Mouse (Mus musculus) A20 (cell line): ENCODE results near the gene Zfp697.
"Not testable (repeated sequence)": the region's sequence is repeated elsewhere in the genome, so short reads cannot be mapped to it uniquely, and the experiment has no call there.

ENCODE experiments used
- DNase-seq: peaks from one replicate; pipeline ENCODE4 v3.0.0-alpha.2; 2011; ENCODE audit warnings: low read depth, low spot score

Gene Zfp697

DNA sequence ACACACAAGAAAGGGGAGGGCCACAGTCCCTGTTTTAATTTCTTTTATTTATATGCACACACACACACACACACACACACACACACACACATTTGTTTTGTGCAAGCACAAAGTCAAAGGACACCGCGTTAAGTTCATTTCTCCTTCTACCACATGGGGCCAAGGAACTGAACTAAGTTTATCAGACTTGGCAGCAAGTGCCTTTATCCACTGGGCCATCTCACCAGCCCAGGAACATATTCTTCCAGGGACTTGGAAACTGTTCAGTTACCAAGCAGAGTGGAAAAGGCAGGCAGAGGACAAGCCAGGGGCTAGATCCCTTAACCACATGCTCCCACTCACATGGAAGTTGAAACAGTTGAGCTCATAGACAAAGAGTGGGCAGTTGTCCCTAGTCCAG is 13.5 kb upstream of the Zfp697 start:
- no peak for DNase-seq

DNA sequence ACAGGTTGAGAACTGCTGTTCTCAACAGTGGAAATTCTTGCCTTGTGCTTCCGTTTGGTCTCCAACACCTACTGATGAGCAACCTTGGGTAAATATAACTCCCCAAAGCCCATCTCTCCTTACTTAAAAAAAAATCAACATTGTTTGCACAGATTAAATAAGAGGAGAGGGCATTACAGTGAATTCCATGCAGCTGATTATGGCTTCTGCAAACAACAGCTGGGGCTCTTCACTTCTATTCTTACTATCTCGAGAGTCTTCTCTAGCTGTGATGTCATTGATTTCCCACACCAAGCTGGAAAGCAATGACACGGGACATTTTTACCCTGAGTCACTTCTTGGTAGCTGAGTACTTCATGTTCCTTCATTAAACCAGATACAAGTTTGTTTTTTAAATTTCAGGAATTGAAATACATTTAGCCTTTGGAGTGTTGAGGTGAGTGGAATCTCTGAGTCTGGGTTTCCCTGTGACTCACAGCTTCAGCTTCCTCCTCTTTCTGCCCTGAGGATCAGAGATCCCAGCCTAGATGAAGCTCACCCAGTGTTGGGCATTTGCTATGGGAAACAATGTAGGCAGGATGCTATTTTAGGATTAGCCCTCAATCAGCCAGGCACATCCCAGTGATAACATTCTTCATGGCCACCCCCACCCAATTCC is 8.1 kb upstream of the Zfp697 start:
- DNase-seq: no peak

DNA sequence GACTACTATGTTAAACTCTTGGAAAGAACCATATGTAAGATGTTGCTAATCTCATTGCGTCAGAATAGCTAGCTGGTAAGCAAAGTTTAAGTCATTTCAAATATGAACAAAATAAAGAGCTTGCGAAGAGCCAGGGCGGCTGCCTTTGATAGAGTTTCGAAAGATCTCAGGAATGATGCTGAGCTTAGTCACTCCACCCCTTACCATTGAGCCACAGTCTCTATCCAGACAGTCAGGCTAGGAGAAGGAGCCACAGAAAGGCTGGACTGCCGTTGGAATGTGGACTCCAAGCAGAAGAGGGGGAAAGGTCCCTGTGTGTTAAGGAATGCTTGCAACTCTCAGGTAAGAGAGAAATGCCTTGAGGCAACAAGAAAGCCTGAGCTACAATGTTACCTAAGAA is 7.3 kb upstream of the Zfp697 start:
- no peak for DNase-seq

DNA sequence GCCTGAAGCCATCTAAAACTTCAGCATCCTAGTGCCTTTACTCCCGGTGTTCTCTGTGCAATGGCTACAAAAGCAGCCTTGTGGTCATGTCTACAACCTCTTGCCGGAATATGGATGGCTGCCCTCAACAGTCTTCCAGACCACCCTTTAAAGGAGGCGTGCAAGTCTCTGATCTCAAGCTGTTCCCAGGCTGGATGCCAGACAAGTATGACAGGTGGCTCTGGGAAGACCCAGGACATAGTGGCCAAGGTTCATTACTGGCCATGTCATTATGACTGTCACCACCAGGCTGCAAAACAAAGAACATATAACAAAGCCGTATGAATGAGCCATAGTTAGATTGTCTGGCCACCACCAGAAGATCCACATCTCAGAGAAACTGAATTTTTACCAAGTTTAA is 4.0 kb upstream of the Zfp697 start:
- no peak for DNase-seq

DNA sequence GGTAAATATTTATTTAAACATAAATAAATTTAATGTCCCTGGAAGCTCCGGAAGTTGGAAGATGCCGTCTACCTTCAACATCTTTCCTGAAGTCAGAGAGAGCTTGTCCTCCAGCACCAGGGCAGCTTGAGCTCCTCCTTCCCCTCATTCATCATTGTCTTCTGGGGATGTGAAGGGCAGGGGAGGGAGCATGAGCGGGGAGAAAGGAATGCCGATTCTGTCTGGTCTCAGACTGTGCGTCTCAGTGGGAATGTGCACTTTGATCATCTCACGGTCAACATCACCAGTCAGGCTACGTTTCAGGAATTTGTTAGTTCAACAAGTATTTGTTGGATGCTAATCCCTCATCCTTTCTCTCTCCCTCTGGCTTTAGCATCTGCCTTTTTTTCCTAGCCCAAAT is 3.0 kb upstream of the Zfp697 start:
- DNase-seq: no peak

DNA sequence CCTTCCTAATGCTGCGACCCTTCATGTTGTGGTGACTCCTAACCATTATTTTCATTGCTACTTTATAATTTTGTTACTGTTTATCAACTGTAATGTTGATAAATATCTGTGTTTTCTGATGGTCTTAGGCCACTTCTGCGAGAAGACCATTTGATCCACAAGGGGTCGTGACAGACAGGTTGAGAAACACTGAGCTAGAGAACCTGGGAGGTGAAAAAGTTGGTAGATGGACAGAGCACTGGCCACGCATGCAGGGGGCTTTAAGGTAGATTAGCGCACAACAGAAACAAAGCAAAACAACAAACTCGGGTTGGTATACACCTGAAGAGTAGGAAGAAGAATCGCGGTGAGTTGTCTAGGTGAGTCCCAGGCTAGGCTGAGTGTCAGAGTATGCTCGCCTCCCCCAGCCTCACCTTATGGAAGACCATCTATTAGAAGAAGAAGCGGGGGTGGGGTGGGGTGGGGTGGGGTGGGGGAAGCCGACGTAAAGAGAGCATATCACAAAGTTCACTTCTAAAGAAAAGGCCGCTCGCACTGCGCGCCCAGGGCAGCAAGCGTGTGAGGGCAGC is 500 bp upstream of the Zfp697 start:
- DNase-seq: no peak

DNA sequence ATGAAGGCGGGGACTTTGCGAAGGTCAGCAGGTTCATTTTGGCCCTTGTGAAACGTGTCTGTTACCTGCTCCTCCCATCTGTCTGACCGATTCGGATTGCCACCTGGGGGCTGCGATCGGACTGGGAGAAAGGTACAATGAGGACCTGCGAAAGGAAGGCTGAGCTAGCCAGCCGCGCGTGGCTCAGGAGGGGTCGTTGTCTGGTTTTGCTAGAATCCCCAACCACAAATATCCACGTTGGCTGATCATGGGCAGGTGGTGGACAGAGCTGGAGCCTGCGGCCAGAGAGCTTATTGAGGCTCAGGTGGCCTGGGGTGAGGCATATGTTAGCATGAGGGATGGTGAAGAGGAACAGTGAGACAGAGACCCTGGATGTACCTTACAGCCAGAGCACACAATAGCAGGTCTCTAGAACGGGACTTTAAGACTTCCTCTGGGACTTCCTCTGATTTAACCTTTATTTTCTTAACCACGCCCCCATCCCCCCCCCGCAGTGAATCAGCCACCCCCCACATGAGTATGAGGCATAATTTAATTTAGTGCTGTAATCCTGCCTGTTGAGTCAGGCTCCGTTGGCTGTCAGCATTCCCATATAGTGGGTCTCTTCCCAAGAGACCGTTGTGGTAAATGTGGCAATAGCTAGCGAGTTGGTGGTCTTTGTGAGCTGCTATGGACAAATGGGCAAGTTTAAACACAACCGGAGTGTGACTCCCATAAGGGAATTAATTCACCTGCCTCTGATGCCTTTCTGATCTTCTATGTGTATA is 946 bp downstream of the Zfp697 start:
- DNase-seq: no peak

DNA sequence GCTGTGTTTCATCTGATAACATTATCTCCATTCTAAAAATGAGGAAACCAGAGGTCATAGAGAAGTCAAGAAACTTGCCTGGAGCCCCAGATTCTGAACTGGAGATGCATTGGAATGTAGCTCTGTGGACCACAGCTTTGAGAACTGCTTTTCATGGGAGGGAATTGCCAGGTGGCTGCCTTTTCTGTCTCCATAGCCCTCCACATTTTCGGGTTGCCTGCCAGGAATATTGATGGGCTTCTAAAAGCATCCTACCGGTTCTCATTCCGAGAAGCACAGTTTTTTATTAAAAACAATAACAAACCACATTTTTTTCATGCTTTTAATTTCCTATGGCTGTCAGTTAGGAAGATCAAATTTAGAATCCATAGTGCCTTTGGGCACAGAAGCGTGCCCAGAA is 4.8 kb downstream of the Zfp697 start:
- no peak for DNase-seq

DNA sequence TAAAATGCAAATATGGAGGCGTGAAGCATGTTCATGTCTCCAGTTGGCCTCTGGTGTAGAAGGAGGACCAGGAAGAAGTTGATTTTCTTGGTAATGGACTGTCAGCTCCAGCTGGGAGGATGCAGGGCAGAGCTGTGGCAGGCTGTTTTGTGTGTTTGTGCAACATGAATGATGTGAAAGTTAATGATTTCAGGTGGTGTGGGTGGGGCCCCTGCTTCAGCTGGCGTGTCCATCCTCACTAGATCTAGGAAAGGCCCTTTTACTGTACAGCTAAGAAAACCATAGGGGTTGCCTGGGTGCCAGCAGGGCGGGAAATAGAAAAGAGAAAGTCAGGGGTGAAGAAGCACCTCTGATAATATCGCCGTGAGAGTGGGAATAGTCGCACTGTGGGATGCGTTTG is 5.5 kb downstream of the Zfp697 start:
- DNase-seq: no peak

DNA sequence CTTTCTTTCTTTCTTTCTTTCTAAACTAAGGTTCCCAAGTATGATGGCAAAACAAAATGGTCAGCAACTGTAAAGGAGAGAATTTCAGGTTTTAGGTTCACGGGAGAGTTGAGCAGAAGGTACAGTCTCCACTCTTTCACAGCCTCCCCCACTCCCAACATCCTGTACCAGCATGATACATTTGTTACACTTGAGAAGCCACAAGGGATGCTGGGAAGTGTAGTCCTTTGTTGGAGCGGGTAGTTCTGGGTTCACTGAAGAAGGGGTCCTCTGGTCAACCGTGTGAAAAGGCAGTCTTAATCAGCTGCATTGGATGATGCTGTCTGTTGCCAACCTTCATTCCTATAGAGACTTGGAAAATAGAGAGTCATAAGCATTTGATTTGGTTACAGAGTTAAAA is 7.0 kb downstream of the Zfp697 start:
- no peak for DNase-seq

DNA sequence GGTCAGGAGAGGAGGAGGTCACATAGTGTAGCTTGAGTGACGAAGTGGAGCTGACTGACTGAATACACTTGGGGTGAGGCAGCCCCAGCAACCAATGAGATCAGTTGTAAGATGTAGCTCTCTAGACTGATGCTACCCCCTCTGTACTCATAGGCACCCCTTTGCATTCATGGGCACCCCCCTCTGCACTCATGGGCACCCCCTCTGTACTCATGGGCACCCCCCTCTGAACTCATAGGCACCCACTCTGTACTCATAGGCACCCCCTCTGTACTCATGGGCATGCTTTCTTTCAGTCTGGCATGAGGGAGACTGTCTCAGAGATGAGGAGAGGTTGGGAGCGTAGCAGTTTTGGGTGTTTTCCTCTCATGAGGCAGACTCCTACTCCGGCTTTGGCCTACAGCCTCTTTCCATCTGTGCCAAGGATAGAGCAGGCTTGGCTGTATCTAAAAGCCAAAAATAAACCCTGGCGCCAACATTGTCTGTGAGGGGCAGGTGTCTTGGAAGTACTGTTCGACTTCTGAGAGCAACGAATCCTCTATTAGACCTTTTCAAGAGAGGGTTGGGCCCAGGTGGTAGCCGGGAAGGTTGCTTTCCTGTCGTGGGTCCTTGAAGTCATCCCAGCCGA is 22.1 kb downstream of the Zfp697 start:
- not testable (repeated sequence) for DNase-seq

DNA sequence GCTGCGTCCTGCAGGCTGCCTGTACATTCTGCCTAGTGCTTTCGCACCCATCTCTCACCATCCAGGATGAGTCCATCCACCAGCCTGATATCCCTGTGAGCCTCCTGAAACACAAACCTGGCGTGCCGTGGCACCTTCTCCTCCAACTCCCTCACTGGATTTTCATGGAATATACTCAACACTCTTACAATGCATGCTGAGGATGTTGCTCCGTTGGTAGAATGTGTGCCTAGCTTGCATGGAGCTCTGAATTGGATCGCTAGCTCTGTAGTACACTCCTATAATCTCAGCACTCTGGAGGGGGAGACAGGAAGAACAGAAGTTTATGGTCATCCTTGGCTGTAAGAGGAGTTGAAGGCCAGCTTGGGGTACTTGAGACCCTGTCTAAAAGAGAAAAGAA is 23.6 kb downstream of the Zfp697 start:
- not testable (repeated sequence) for DNase-seq

DNA sequence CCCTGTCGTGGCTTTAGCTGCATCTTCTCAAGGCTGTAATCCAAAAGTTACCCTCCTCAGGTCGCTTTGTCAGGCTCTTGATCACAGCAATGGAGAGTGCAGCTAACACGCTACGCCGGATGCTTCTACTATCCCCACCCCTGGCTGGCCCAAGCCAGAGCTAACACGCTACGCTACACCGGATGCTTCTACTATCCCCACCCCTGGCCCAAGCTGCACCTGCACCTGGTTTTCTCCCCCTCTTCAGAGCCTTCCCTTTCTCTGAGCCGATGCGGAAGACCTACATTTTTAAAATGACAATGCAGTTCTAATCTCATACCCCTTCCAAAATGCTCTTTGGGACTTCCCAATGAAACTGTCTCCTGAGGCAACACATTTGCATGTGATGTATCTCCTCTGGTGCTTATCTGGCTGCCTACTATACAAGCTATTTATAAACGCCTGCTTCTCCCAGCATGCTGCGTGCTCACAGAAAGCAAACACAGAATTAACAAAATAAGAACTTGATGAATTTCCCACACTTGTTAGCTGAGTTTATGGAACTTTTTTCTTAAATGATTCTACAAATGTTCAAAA is 24.4 kb downstream of the Zfp697 start:
- peak; percentile 94 for DNase-seq

DNA sequence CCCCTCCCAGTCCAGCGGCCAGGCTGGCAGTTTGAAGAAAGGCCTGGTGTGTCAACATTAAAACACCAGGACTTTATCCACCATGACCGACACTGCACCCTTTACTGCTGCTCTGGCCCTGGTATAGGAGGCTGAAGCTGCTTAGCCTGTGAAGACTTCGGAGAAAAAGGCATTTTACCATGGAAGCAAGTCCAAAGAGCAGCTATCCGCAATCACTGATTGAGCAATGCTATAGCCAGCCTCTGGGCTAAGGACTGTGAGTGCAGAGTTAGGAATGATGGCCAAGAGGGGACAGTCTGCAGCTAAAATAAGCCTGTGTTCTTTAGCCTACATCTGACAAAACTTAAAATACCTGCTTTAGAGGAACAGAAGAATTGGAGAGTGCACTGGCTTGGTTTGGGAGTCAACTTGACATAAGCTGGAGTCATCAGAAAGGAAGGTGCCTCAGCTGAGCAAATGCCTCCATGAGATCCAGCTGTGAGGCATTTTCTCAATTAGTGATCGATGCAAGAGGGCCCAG is 25.1 kb downstream of the Zfp697 start:
- peak; percentile 56 for DNase-seq

DNA sequence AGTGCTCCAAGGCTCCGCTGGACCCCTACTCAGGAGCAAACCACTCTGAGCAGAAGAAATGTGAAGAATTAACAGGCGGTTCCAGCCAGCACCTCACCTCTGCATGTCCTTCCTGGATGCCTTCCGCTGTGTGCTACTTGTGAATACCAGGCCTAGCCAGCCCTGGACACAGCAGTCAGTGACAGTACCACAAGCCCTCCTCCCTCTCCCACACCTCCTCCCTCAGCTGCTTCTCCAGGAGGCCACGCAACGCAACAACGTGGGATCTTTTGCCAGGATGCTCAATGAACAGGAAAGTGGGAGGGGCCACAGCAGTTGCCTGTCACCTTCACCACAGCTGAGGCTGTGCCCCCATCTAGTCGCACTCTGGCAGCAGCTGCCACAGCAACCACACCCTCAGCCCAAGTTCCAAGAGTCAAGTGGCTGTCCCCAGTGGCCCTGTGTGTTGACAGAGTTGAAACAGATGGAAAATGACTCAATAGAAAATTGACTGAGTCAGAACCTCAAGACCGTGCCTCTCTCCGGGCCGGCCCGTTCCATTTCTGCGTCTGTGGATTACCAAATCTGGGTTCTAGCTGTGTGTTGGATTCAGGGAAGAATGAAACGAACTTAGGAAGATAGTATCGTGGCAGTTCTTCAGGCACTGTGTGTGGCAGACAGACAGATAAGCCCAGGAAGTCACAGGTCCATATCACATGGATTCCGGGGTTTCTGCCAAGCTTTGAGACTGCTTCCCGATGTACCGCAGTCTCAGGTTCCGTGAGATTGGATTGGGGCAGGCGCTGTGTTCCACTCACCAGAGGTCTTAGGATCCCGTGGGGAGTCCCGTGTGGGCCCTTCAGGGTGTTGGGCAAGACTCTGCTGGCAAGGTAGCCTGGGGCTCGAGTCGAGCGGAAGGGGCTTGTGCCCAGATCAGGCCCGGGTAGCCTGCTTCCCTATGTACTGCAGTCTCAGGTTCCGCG is 28.6 kb downstream of the Zfp697 start:
- DNase-seq: not testable (repeated sequence)

DNA sequence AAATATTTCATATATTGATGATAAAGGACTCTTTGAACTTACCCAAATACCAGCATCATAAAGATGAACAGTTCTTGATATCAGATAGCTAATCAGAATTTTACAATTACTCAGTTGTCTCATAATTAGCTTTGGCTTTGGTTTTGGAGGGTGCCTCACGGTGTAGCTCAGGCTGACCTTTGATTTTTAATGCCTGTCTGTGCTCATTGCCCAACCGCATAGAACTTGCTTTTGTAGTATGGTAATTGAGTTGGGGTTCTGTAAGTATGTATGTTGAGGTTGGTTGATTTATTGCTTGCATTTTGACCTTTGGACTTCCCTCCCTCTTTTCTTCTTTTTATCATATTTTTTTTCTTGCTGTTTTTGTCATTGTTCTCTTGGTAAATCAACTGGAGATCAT is 31.5 kb downstream of the Zfp697 start:
- DNase-seq: no peak

DNA sequence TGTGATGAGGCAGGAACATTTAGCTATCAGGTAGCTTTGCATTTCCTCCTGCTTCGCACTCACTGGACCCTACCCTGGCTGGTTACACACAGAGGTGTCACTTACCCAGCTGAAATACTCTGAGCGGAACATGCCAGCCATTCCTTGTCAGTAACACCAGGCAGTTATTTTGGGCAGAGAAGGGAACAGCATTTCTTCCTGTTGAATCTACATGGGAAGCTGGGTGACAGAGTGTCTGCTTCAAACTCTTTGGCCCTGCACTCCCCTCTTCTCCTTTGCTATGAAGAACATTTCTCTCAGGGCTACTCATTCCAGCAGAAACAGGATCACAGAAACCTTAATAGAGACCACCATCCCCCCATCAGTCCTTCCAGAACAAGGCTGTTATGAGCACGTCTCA is 32.0 kb downstream of the Zfp697 start:
- no peak for DNase-seq

DNA sequence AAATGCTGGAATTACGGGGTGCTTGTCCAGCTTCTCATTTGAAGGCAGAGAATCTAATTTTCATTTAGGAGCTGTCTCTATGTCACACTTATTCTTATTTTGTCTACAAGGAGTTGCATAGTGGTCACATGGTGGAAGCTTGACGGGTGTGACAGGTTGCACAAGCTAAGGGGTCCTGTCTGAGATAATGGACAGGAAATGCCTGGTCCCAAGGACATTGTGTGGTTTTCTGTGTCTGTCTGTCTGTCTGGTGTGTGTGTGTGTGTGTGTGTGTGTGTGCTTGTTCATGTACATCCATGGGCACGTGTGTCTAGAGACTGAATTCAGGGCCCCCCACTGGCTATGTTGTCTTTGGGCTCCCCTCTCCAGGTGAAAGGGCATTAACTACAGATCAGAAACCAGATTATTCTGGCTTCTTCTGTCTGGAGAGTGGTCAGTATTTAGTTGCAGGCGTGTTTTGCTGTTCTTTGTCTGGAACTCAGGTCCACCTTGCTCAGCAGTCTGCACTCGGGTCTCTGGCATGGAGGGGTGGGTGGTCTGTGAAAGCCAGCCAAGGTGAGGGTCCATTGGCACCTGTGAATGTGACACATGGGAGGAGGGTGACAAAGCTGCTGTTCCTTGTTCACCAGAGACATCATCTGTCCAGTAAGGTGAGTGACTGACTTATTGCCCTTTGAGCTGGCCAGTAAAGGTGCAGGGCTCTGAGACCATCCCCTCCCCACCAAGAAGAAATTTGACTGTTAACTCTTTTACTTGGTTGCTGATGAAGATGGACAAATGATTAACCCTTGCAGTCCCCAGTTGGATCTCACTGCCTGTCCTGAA is 34.4 kb downstream of the Zfp697 start:
- no peak for DNase-seq

DNA sequence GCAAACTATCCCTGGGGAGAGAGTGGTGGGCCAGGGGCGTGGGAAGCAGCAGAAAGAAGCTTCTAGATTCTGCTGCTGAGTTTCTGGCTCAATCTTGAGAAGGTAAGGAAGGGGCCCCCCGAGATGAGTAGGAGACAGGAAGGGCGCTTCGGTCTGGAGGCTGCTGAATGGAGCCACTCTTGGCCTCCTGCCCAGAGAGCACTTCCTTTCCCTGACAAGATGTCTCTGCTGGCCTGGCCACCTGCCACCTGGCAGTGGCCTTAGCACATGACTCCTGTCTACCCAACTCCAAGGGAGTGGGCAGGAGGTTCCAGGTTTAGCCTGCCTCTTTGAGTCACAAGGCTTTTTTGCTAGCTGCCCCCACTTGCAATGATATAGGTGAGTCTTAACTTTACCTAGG is 35.1 kb downstream of the Zfp697 start:
- peak; percentile 80 for DNase-seq
